ENCODE assay signal across 10 mouse cellular contexts in genomic region chr12:85825822-85826221, GRCm38 (mm10). TPM values are rescaled to one million over a fixed set of nuclear protein-coding genes. Genes with fewer than 3 reads are reported as not detected.
DNase-seq lines count a peak whose midpoint lies in the region; ATAC-seq lines count a peak whose summit lies in the region.
"Had no signal": no experiment of that assay in that cellular context is flagged by ENCODE, and none has a peak within 500 bp of the region (broad histone marks: within the 10 kb centered on the region; RNA-seq: fewer than 3 reads in every experiment).

No protein-coding gene starts in this region.

- H3K36me3 ChIP-seq in kidney, embryonic 14.5 days (ENCODE audit: control insufficient read depth, insufficient read depth, low read length): peaks cover 9% of the 10 kb centered on the region
- peaks cover 47% of the 10 kb centered on the region for H3K36me3 ChIP-seq in embryonic facial prominence, embryonic 10.5 days (replicated peaks)
- H3K36me3 ChIP-seq in hindbrain, embryonic 16.5 days (ENCODE audit: control insufficient read depth, insufficient read depth, low read length): peaks cover 5% of the 10 kb centered on the region
- H3K36me3 ChIP-seq in midbrain, embryonic 12.5 days: peaks cover 14% of the 10 kb centered on the region

- DNase-seq in kidney, adult 11 months: no peak
- no peak for DNase-seq in embryonic facial prominence, embryonic 10.5 days (ENCODE audit: low spot score)
- DNase-seq in cerebellum, adult 9-10 months: no peak
- DNase-seq in right cerebral cortex, postnatal 10 days (ENCODE audit: low spot score in 2 of 2): no peak
- no peak for DNase-seq in embryo, embryonic 11 days
- DNase-seq: heart, postnatal 4 days; thymus, adult 2 months had no signal

- H3K9ac ChIP-seq in kidney, embryonic 14.5 days (ENCODE audit: low read depth, low read length): no peak overlapping the region
- no peak overlapping the region for H3K9ac ChIP-seq in hindbrain, embryonic 16.5 days (ENCODE audit: low read depth, low read length)
- no peak overlapping the region for H3K9ac ChIP-seq in midbrain, embryonic 12.5 days (replicated peaks)

- H3K4me2 ChIP-seq in kidney, embryonic 14.5 days (replicated peaks; ENCODE audit: low read depth, low read length): peak overlapping the region; percentile 56; the same call in 1 of the 2 replicates
- peak overlapping the region; percentile 47; the same call in 1 of the 2 replicates for H3K4me2 ChIP-seq in hindbrain, embryonic 16.5 days (ENCODE audit: low read length)
- peak overlapping the region; percentile 81 for H3K4me2 ChIP-seq in midbrain, embryonic 12.5 days (replicated peaks)

- no peaks in the 10 kb centered on the region for H3K9me3 ChIP-seq in kidney, embryonic 14.5 days (ENCODE audit: control insufficient read depth, low read length)
- no peaks in the 10 kb centered on the region for H3K9me3 ChIP-seq in embryonic facial prominence, embryonic 10.5 days
- no peaks in the 10 kb centered on the region for H3K9me3 ChIP-seq in hindbrain, embryonic 16.5 days (ENCODE audit: control insufficient read depth, low read length)
- H3K9me3 ChIP-seq in midbrain, embryonic 12.5 days: no peaks in the 10 kb centered on the region

- 67% methylated on average over 2 of the region's 2 CpGs for WGBS in kidney, embryonic 14.5 days
- 78% methylated on average over 2 of the region's 2 CpGs for WGBS in embryonic facial prominence, embryonic 10.5 days
- WGBS in hindbrain, embryonic 16.5 days: 69% methylated on average over 2 of the region's 2 CpGs
- WGBS in midbrain, embryonic 12.5 days: 80% methylated on average over 2 of the region's 2 CpGs

- no peak overlapping the region for H3K27ac ChIP-seq in kidney, embryonic 14.5 days (ENCODE audit: low read depth, low read length)
- no peak overlapping the region for H3K27ac ChIP-seq in embryonic facial prominence, embryonic 10.5 days (replicated peaks)
- no peak overlapping the region for H3K27ac ChIP-seq in hindbrain, embryonic 16.5 days (ENCODE audit: low read depth, low read length)
- no peak overlapping the region for H3K27ac ChIP-seq in midbrain, embryonic 12.5 days (replicated peaks)

- no peak for ATAC-seq in kidney, embryonic 14.5 days (ENCODE audit: low FRiP score, low TSS enrichment)
- ATAC-seq in hindbrain, embryonic 16.5 days: no peak
- no peak for ATAC-seq in midbrain, embryonic 12.5 days (ENCODE audit: low FRiP score, low read depth)

- no peaks in the 10 kb centered on the region for H3K27me3 ChIP-seq in kidney, embryonic 14.5 days (ENCODE audit: control insufficient read depth, insufficient read depth, low read length)
- H3K27me3 ChIP-seq in embryonic facial prominence, embryonic 10.5 days (replicated peaks; ENCODE audit: low read depth, poor library complexity, severe bottlenecking): no peaks in the 10 kb centered on the region
- no peaks in the 10 kb centered on the region for H3K27me3 ChIP-seq in hindbrain, embryonic 16.5 days (replicated peaks; ENCODE audit: control insufficient read depth, insufficient read depth, low read length)
- H3K27me3 ChIP-seq in midbrain, embryonic 12.5 days: no peaks in the 10 kb centered on the region

- peaks cover 10% of the 10 kb centered on the region; the same call in 1 of the 2 replicates for H3K4me1 ChIP-seq in kidney, embryonic 14.5 days (ENCODE audit: control insufficient read depth, insufficient read depth, low read length)
- peaks cover 19% of the 10 kb centered on the region for H3K4me1 ChIP-seq in embryonic facial prominence, embryonic 10.5 days
- H3K4me1 ChIP-seq in hindbrain, embryonic 16.5 days (ENCODE audit: control insufficient read depth, insufficient read depth, low read depth, low read length): peaks cover 21% of the 10 kb centered on the region
- peaks cover 16% of the 10 kb centered on the region for H3K4me1 ChIP-seq in midbrain, embryonic 12.5 days

- peak overlapping the region; percentile 75 for H3K4me3 ChIP-seq in kidney, embryonic 14.5 days (ENCODE audit: low read length)
- peak overlapping the region; percentile 94 for H3K4me3 ChIP-seq in embryonic facial prominence, embryonic 10.5 days
- H3K4me3 ChIP-seq in hindbrain, embryonic 16.5 days (ENCODE audit: low read length): no peak overlapping the region
- H3K4me3 ChIP-seq in midbrain, embryonic 12.5 days: no peak overlapping the region

RNA-seq across cellular contexts. Expression of gene Ttll5, which starts 1.4 kb away (rescaled TPM):
- 11.9 and 17.0 TPM in 2 replicates for polyA plus RNA-seq in kidney, embryonic 14.5 days (2014; fragmentation: Nextera tagmentation; extraction: Ambion mirVana)
- polyA plus RNA-seq in embryonic facial prominence, embryonic 10.5 days (2016; fragmentation: Nextera tagmentation; extraction: Ambion mirVana): 17.0 and 19.5 TPM in 2 replicates
- polyA plus RNA-seq in hindbrain, embryonic 16.5 days (2015; fragmentation: Nextera tagmentation; extraction: Ambion mirVana): 11.0 and 12.6 TPM in 2 replicates
- polyA plus RNA-seq in midbrain, embryonic 12.5 days (2016; fragmentation: Nextera tagmentation; extraction: Ambion mirVana): 16.7 TPM in 2 replicates

RNA-seq across cellular contexts. Expression of gene Erg28, which starts 1.5 kb away (rescaled TPM):
- 117 and 153 TPM in 2 replicates for polyA plus RNA-seq in kidney, embryonic 14.5 days (2014; fragmentation: Nextera tagmentation; extraction: Ambion mirVana)
- polyA plus RNA-seq in embryonic facial prominence, embryonic 10.5 days (2016; fragmentation: Nextera tagmentation; extraction: Ambion mirVana): 102 and 106 TPM in 2 replicates
- 109 and 114 TPM in 2 replicates for polyA plus RNA-seq in hindbrain, embryonic 16.5 days (2015; fragmentation: Nextera tagmentation; extraction: Ambion mirVana)
- 89.4 and 91.2 TPM in 2 replicates for polyA plus RNA-seq in midbrain, embryonic 12.5 days (2016; fragmentation: Nextera tagmentation; extraction: Ambion mirVana)

Comparison
In these comparisons a context has a peak if more than half of its experiments do, and no peak if none do; other contexts are left out.
1. H3K4me3 ChIP-seq: peak in kidney, embryonic 14.5 days (single experiment) and embryonic facial prominence, embryonic 10.5 days (single experiment); none in hindbrain, embryonic 16.5 days (single experiment) and midbrain, embryonic 12.5 days (single experiment).
2. Peak in every context shown above with its lines, with median percentiles within 50 percentile points of each other: H3K4me2 ChIP-seq.